Mouse (Mus musculus) heart, embryonic 10.5 days (tissue): ENCODE data around the gene Spns2. TPM values are rescaled to one million over a fixed set of nuclear protein-coding genes. Genes with fewer than 3 reads are reported as not detected.
A peak's percentile ranks its signal among the peaks of the same experiment; 100 is the strongest.

Experiments used
- DNase-seq: peaks from one replicate; pipeline ENCODE4 v3.0.0-alpha.2; 2017; ENCODE audit warnings: low spot score
- H3K27ac ChIP-seq: fragments of 300-500 bp; sonication (generic); 2 replicates; pipeline ENCODE4 v1.5.1; 2016; ENCODE audit warnings: mild to moderate bottlenecking
- H3K27me3 ChIP-seq: fragments of 300-500 bp; sonication (generic); 2 replicates; pipeline ENCODE4 v1.6.1; 2016; ENCODE audit warnings: mild to moderate bottlenecking; ENCODE audit not compliant: poor library complexity, insufficient read depth, severe bottlenecking
- H3K36me3 ChIP-seq: fragments of 300-500 bp; sonication (generic); 2 replicates; pipeline ENCODE4 v1.6.1; 2016; ENCODE audit warnings: mild to moderate bottlenecking, moderate library complexity
- H3K4me1 ChIP-seq: fragments of 300-500 bp; sonication (generic); 2 replicates; pipeline ENCODE4 v1.6.1; 2016; ENCODE audit warnings: mild to moderate bottlenecking
- H3K4me3 ChIP-seq: fragments of 300-500 bp; sonication (generic); 2 replicates; pipeline ENCODE4 v1.5.1; 2016; ENCODE audit warnings: mild to moderate bottlenecking, moderate library complexity
- H3K9me3 ChIP-seq: fragments of 300-500 bp; sonication (generic); 2 replicates; pipeline ENCODE4 v1.6.1; 2016; ENCODE audit warnings: mild to moderate bottlenecking, moderate library complexity
- WGBS: fragments of 180-500 bp; shearing (Covaris S2); methylation state at CpG from one replicate; pipeline ENCODE4 v1.1.7; 2016; 5-methylcytosine and 5-hydroxymethylcytosine counted together
- polyA plus RNA-seq: library from polyadenylated mRNA; unstranded; fragments of >200 nt; fragmentation: Nextera tagmentation; extraction: Ambion mirVana; gene quantifications from 2 replicates; pipeline ENCODE4 v1.2.1, GENCODE M21; 2016

The Spns2 gene
- polyA plus RNA-seq, 1 experiment from 2014 or later, result 7.1 TPM

DNA sequence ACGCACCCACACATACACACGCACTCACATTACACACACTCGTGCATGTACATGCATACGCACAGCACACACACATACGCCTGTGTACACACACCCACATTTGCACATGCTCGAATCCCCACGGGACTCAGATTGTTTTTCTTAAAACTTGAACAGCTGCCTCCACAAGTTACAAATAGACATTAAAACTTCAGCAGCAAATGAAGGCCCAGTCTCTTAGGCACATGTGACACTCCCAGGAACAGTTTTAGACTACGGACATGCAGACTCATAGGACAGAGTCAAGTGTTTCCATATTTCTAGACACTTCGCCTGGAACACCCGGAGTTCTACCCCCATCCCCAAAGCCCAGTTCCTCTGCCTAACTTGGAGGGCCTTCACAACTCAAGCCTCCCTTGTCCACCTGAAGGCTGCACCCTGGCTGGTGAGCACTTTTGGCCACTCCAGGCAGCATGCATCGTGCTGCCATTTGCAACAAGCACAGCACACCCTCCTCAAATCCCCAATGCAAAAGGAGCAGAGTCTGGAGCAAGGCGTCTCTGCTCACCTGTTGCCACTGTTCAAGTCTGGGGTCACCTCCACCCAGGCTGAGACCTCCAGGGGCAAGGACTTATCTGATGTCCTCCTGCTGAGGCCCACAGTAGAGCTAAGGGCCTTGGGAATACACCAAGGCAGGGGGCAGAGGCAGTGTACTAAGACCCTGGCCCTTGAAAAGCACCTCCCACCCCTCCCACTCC is 79.9 kb downstream of the Spns2 start:
- H3K36me3 ChIP-seq, result no peaks in the 10 kb centered on the region
- no peaks in the 10 kb centered on the region for H3K27me3 ChIP-seq
- no peak for DNase-seq
- H3K9me3 ChIP-seq, result no peaks in the 10 kb centered on the region
- WGBS, result 47% methylated on average over 12 of the region's 12 CpGs
- H3K27ac ChIP-seq, result peak overlapping the region; percentile 93
- H3K4me3 ChIP-seq, result peak overlapping the region; percentile 96
- H3K4me1 ChIP-seq, result peaks cover 95% of the 10 kb centered on the region

DNA sequence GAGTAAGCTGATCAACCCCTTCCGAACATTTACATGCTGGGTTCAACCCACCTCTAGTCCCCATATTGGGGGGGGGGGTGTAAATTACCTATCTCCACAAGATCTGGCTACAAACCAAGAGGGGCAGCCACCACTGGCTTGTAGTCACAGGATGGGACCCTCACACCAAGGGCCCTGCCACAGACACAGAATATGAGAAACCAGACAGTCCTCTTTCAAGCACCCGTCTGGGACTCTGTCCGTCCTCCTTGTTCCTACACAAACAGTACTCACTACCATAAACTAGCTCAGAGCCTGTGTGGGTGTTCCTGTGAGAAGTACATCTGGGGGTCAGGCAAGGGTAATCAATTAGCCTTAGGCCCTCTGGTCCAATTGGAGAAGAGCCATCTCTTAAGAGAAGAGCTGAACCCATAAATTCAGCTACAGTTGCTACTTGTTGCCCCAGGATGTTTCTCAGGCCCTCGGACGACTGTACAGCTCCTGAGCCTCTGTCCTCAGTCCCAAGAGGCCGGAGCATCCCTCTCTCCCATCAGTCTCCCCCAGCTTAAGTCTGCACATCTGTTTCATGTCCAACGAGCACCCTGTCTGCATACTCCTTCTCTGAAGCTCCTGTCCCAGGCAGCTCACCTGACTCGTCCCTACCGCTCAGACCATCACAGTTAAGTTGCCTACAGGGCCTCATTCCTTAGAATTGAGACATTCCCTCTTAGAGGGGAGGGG is 81.1 kb downstream of the Spns2 start:
- 27% methylated on average over 9 of the region's 9 CpGs for WGBS
- no peak for DNase-seq
- Histone ChIP-seq H3K27ac (peak overlapping the region; percentile 93), H3K4me1 (peaks cover 90% of the 10 kb centered on the region), H3K36me3 (peaks cover 9% of the 10 kb centered on the region), H3K4me3 (peak overlapping the region; percentile 96), H3K27me3 (no peaks in the 10 kb centered on the region), H3K9me3 (no peaks in the 10 kb centered on the region)

DNA sequence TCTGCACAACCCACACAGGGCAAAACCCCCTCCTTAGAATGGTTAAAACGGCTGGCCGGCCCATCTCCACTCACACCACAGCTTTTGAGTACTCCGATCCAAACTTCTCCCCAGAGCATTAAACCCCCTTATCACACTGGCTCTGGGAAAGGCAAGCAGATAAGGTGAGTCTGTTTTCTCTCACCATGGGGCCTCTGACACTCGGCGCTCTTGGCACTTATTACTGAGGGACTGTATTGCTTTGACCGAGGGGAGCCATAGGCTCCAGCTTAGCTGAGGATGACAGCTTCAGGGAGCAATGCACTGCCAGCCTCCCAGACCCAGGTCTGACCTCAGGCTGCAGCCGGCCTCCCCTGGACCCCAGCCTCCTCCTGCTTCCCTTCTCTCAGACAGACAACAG is 82.1 kb downstream of the Spns2 start:
- peak; percentile 94 for DNase-seq
- no peaks in the 10 kb centered on the region for H3K27me3 ChIP-seq
- peak overlapping the region; percentile 93 for H3K27ac ChIP-seq
- WGBS, result under 1% methylated on average over 7 of the region's 7 CpGs
- peaks cover 19% of the 10 kb centered on the region for H3K36me3 ChIP-seq
- peaks cover 88% of the 10 kb centered on the region for H3K4me1 ChIP-seq
- H3K4me3 ChIP-seq, result peak overlapping the region; percentile 96
- no peaks in the 10 kb centered on the region for H3K9me3 ChIP-seq

DNA sequence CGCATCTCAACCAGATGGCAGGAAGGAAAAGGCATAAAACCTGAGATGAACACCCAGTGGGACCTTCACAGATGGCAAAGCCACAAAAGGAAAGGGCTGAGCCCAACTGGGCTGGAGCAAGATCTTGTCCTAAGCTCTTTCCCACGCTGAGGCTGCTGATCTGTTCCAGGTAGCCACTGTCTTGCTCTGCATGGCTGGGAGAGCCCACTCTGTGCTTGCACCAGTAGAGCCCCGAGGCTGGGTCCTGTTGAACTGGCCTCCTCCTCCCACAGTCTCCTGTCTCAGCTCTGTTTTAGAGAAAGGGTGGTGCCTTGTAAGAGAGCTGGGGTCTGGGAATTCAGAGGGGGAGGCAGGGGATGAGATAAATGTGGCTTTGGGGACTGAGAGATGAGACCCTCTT is 82.6 kb downstream of the Spns2 start:
- peak; percentile 78 for DNase-seq
- H3K27ac ChIP-seq, result peak overlapping the region; percentile 93
- H3K27me3 ChIP-seq, result no peaks in the 10 kb centered on the region
- H3K4me3 ChIP-seq, result peak overlapping the region; percentile 96
- H3K36me3 ChIP-seq, result peaks cover 23% of the 10 kb centered on the region
- 5% methylated on average over 3 of the region's 3 CpGs for WGBS
- H3K4me1 ChIP-seq, result peaks cover 88% of the 10 kb centered on the region
- no peaks in the 10 kb centered on the region for H3K9me3 ChIP-seq

DNA sequence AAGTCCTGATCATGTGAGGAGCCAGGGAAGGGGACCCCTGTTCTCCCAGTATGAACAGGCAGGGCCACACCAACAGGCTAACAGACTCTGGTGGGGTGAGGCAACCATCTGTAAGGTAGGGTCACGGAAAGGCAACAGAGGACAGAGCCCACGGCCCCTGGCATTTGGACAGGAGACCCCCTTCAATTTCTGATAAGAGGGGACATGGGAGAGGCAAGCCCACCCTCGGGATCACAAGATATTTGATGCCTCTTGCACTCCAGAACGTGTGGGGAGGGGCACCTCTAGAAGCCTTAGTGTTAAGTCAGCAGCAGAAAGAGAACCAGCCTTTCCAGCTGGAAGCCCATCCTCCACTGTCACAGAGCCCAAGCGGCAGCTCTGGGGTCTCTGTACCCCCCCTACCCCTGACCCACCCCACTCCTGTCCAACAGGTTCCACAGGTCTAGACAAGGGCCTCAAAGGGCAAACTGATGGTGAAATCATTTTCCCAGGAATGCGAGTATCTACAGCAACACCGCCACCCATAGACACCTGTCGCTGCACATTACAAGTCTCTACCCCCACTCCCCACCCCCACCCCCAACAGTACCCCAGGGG is 83.5 kb downstream of the Spns2 start:
- H3K4me3 ChIP-seq, result peak overlapping the region; percentile 96

DNA sequence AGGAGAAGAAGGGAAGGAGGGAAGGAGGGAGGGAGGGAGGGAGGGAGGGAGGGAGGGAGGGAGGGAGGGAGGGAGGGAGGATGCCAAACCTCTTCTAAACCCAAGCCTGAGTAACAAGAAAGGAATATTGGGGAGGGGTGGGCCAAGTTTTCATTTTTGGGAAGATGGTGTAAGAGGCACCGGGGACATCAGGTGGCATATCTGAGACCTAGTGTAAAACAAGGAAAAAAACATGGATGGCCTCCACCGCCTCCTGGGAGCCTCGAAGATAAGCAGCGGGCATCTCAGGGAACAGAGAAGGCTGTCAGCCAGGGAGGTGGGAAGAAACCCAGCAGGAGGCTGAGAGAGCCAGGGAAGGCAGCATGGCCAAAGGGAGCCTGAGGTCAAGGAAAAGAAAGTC is 84.2 kb downstream of the Spns2 start:
- WGBS, result 27% methylated on average over 4 of the region's 4 CpGs
- Histone ChIP-seq H3K9me3 (no peaks in the 10 kb centered on the region), H3K27me3 (no peaks in the 10 kb centered on the region), H3K27ac (peak overlapping the region; percentile 93), H3K36me3 (peaks cover 38% of the 10 kb centered on the region), H3K4me3 (peak overlapping the region; percentile 96), H3K4me1 (peaks cover 87% of the 10 kb centered on the region)
- no peak for DNase-seq

More for the DNA sequence above, 83.5 kb downstream of the Spns2 start:
- peaks cover 31% of the 10 kb centered on the region for H3K36me3 ChIP-seq
- H3K27ac ChIP-seq, result peak overlapping the region; percentile 93
- no peaks in the 10 kb centered on the region for H3K27me3 ChIP-seq
- no peaks in the 10 kb centered on the region for H3K9me3 ChIP-seq
- DNase-seq, result peak; percentile 69
- peaks cover 87% of the 10 kb centered on the region for H3K4me1 ChIP-seq
- 26% methylated on average over 8 of the region's 8 CpGs for WGBS

DNA sequence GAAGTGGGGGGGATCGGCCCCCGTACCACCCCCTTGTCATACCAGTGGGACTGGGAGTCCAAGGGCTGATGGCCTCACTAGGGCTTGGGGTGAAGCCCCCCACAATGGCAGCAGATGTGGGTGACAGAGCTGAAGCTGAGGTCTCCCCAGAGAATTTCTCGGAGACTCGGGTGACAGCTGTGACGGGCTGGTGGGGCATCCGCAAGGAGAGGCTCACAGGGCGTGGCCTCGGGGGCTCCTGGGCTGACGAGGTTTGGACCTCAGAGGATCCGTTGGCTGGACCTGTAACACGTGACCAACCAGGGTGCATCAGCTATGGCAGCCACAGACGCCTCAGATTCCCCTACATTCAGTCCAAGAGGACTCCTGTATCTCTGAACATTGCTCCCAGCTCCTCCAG is 86.7 kb downstream of the Spns2 start:
- H3K27me3 ChIP-seq, result no peaks in the 10 kb centered on the region
- DNase-seq, result no peak
- H3K4me3 ChIP-seq, result no peak overlapping the region
- peaks cover 80% of the 10 kb centered on the region for H3K4me1 ChIP-seq
- H3K9me3 ChIP-seq, result no peaks in the 10 kb centered on the region
- peaks cover 62% of the 10 kb centered on the region for H3K36me3 ChIP-seq
- peak overlapping the region; percentile 70; the same call in 1 of the 2 replicates for H3K27ac ChIP-seq
- 82% methylated on average over 12 of the region's 12 CpGs for WGBS

DNA sequence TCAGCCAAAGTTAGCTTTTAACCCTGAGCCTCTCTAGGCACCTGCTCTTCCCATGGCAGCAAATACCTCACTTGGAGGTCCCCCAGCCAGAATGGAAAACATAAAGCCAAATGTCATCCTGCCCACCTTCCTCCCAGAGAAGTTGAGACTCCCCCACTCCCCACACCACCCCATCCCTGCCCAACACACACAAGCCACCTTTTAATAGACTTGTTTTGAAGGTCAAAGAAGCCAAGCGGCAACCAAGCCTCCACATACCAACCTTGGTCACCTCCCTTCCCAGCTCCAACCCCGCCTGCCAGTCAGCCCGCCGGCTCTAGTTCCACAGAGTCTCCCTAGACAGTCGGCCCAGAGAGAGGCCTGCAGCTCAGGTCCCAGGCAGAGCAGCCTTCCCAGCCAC is 87.7 kb downstream of the Spns2 start:
- H3K27me3 ChIP-seq, result no peaks in the 10 kb centered on the region
- H3K4me3 ChIP-seq, result no peak overlapping the region
- no peak for DNase-seq
- H3K27ac ChIP-seq, result peak overlapping the region; percentile 70; the same call in 1 of the 2 replicates
- WGBS, result 51% methylated on average over 5 of the region's 5 CpGs
- no peaks in the 10 kb centered on the region for H3K9me3 ChIP-seq
- H3K4me1 ChIP-seq, result peaks cover 82% of the 10 kb centered on the region
- peaks cover 72% of the 10 kb centered on the region for H3K36me3 ChIP-seq

Other genes starting within 250 kb of the Spns2 start
- gene Slc13a5, start 222.7 kb downstream of the Spns2 start, polyA plus RNA-seq, result 0.18 and 0.26 TPM in 2 replicates
- gene Xaf1, start 188.3 kb downstream of the Spns2 start, polyA plus RNA-seq, result 1.5 and 1.6 TPM in 2 replicates
- not detected in 2 replicates for gene Fbxo39, start 175.5 kb downstream of the Spns2 start, polyA plus RNA-seq
- gene Tekt1, start 127.5 kb downstream of the Spns2 start, polyA plus RNA-seq, result 0.39 and 2.0 TPM in 2 replicates
- 148 and 184 TPM in 2 replicates for gene Smtnl2, start 78.2 kb downstream of the Spns2 start, polyA plus RNA-seq
- gene Ggt6, start 54.4 kb downstream of the Spns2 start, polyA plus RNA-seq, result not detected in 2 replicates
- gene Mybbp1a, start 48.5 kb downstream of the Spns2 start, polyA plus RNA-seq, result 133 and 186 TPM in 2 replicates
- 0.11 and 0.28 TPM in 2 replicates for gene Spns3, start 60.6 kb upstream of the Spns2 start, polyA plus RNA-seq
- 61.6 and 70.1 TPM in 2 replicates for gene Ube2g1, start 117.4 kb upstream of the Spns2 start, polyA plus RNA-seq
- 21.9 and 28.2 TPM in 2 replicates for gene Ankfy1, start 200.1 kb upstream of the Spns2 start, polyA plus RNA-seq